ENCODE assay signal across 7 mouse cellular contexts in genomic region chr19:45221458-45221783, GRCm38 (mm10). TPM values are rescaled to one million over a fixed set of nuclear protein-coding genes. Genes with fewer than 3 reads are reported as not detected.
DNase-seq lines count a peak whose midpoint lies in the region; ATAC-seq and TF ChIP-seq lines count a peak whose summit lies in the region.

No protein-coding gene starts in this region.

- 0 out of 2 replicates have a peak overlapping the region, but pooled peaks have one; percentile 17 for H3K4me2 ChIP-seq in neural tube, embryonic 11.5 days (ENCODE audit: low read depth)
- H3K4me2 ChIP-seq in forebrain, embryonic 16.5 days (ENCODE audit: low read length) = peak overlapping the region; percentile 84
- peak overlapping the region; percentile 52 for H3K4me2 ChIP-seq in liver, embryonic 14.5 days (ENCODE audit: low read depth)

- peaks cover 9% of the 10 kb centered on the region for H3K4me1 ChIP-seq in neural tube, embryonic 11.5 days (ENCODE audit: control insufficient read depth, insufficient read depth, low read length)
- H3K4me1 ChIP-seq in forebrain, embryonic 16.5 days (replicated peaks; ENCODE audit: control insufficient read depth, insufficient read depth, low read length) = peaks cover 14% of the 10 kb centered on the region
- peaks cover 0 to 2% of the 10 kb centered on the region in 2 experiments; a peak in 1 of 4 replicates for H3K4me1 ChIP-seq in liver, embryonic 14.5 days (replicated peaks; ENCODE audit: control insufficient read depth in 2 of 2, insufficient read depth in 2 of 2, low read length in 1 of 2)

- no peak for TF ChIP-seq CTCF in liver, embryonic 14.5 days (IDR thresholded peaks at IDR 0.05; ENCODE audit: low read depth)

- no peak overlapping the region for H3K4me3 ChIP-seq in neural tube, embryonic 11.5 days (ENCODE audit: low read depth, low read length)
- H3K4me3 ChIP-seq in forebrain, embryonic 16.5 days (replicated peaks; ENCODE audit: low read length) = peak overlapping the region; percentile 2; the same call in 1 of the 2 replicates
- H3K4me3 ChIP-seq in liver, embryonic 14.5 days (ENCODE audit: insufficient read depth in 1 of 2, low read depth in 2 of 2, low read length in 2 of 2) = peak overlapping the region in 1 of 2 experiments; percentile 50; a peak in 2 of 4 replicates

- no peak for TF ChIP-seq EP300 in liver, embryonic 14.5 days (IDR thresholded peaks at IDR 0.05; ENCODE audit: low read depth)

- under 1% methylated on average over 9 of the region's 9 CpGs for WGBS in neural tube, embryonic 11.5 days
- 3% methylated on average over 9 of the region's 9 CpGs for WGBS in forebrain, embryonic 16.5 days
- 3% methylated on average over 9 of the region's 9 CpGs for WGBS in liver, embryonic 14.5 days (ENCODE audit: insufficient replicate concordance)

- no peak overlapping the region for H3K27ac ChIP-seq in neural tube, embryonic 11.5 days (ENCODE audit: low read depth, low read length)
- H3K27ac ChIP-seq in forebrain, embryonic 16.5 days (ENCODE audit: low read length) = no peak overlapping the region
- H3K27ac ChIP-seq in liver, embryonic 14.5 days = no peak overlapping the region

- peaks cover 66% of the 10 kb centered on the region for H3K27me3 ChIP-seq in neural tube, embryonic 11.5 days (ENCODE audit: control insufficient read depth, insufficient read depth, low read length)
- peaks cover 57% of the 10 kb centered on the region for H3K27me3 ChIP-seq in forebrain, embryonic 16.5 days (replicated peaks; ENCODE audit: control insufficient read depth, insufficient read depth, low read length)
- H3K27me3 ChIP-seq in liver, embryonic 14.5 days (ENCODE audit: control insufficient read depth, insufficient read depth, low read length) = peaks cover 55% of the 10 kb centered on the region

- no peak for ATAC-seq in neural tube, embryonic 11.5 days (ENCODE audit: insufficient read depth, low FRiP score, low TSS enrichment)
- ATAC-seq in forebrain, embryonic 16.5 days = 0 out of 2 replicates have a peak, but pooled peaks have one; percentile 7
- ATAC-seq in liver, embryonic 14.5 days (ENCODE audit: insufficient read depth) = no peak

- no peak overlapping the region for H3K9ac ChIP-seq in neural tube, embryonic 11.5 days (ENCODE audit: low read length)
- no peak overlapping the region for H3K9ac ChIP-seq in forebrain, embryonic 16.5 days (replicated peaks; ENCODE audit: low read depth, low read length)
- no peak overlapping the region for H3K9ac ChIP-seq in liver, embryonic 14.5 days (replicated peaks)

- H3K9me3 ChIP-seq in neural tube, embryonic 11.5 days (ENCODE audit: control insufficient read depth, low read length) = no peaks in the 10 kb centered on the region
- no peaks in the 10 kb centered on the region for H3K9me3 ChIP-seq in forebrain, embryonic 16.5 days (ENCODE audit: control insufficient read depth, low read length)
- no peaks in the 10 kb centered on the region for H3K9me3 ChIP-seq in liver, embryonic 14.5 days (ENCODE audit: control insufficient read depth, low read length)

- no peaks in the 10 kb centered on the region for H3K36me3 ChIP-seq in neural tube, embryonic 11.5 days (ENCODE audit: control insufficient read depth, insufficient read depth, low read length)
- H3K36me3 ChIP-seq in forebrain, embryonic 16.5 days (ENCODE audit: control insufficient read depth, insufficient read depth) = no peaks in the 10 kb centered on the region
- no peaks in the 10 kb centered on the region for H3K36me3 ChIP-seq in liver, embryonic 14.5 days (replicated peaks; ENCODE audit: control insufficient read depth, insufficient read depth, low read depth)

- DNase-seq in neural tube, embryonic 11.5 days (ENCODE audit: low spot score) = no peak
- no peak for DNase-seq in neural tube, embryonic 10.5 days (ENCODE audit: extremely low spot score, low spot score)
- DNase-seq in liver, embryonic 14.5 days (ENCODE audit: low read depth in 3 of 3, low spot score in 3 of 3) = no peak
- DNase-seq in retina, embryonic 14.5 days (ENCODE audit: low spot score) = no peak
- DNase-seq in cerebellum, adult 8-10 months = no peak
- no peak for DNase-seq in cerebellum, adult 18-20 months

RNA-seq across cellular contexts. Expression of gene Lbx1, which starts 14.2 kb away (rescaled TPM):
- polyA plus RNA-seq in neural tube, embryonic 11.5 days (2014; fragmentation: Nextera tagmentation; extraction: Ambion mirVana) = 7.7 TPM in 2 replicates
- polyA plus RNA-seq in forebrain, embryonic 16.5 days (2015; fragmentation: Nextera tagmentation; extraction: Ambion mirVana) = not detected in 2 replicates
- not detected in 2 replicates for polyA plus RNA-seq in liver, embryonic 14.5 days (2012; rRNA removed)
- polyA plus RNA-seq in liver, embryonic 14.5 days (2014; fragmentation: Nextera tagmentation; extraction: Ambion mirVana) = not detected in 2 replicates

Comparison
In these comparisons a context has a peak if more than half of its experiments do, and no peak if none do; other contexts are left out.
1. H3K4me2 ChIP-seq: peak in every context shown above with its lines; median percentile 84 in forebrain, embryonic 16.5 days; 52 in liver, embryonic 14.5 days; 17 in neural tube, embryonic 11.5 days.